Mouse (Mus musculus): ENCODE results near the gene Neurl4.

- no peak for TF ChIP-seq CTCF (IDR thresholded peaks at IDR 0.05; ENCODE audit: low read depth)
- TF ChIP-seq EP300 (IDR thresholded peaks at IDR 0.05; ENCODE audit: low read depth): no peak
Measured at GRCm38 (mm10) chr11:69871822-69872221, 29.1 kb upstream of the Neurl4 start.

Measured in heart, postnatal 0 days (tissue).